Mouse (Mus musculus) stomach, embryonic 14.5 days (tissue): ENCODE data around the gene Fra10ac1. TPM values are rescaled to one million over a fixed set of nuclear protein-coding genes. Genes with fewer than 3 reads are reported as not detected.
A peak's percentile ranks its signal among the peaks of the same experiment; 100 is the strongest.

Experiments
- ATAC-seq: fragments of 200-750 bp; cut with Nextera tagmentation; 2 replicates; pipeline ENCODE4 v1.8.0; 2017; ENCODE audit warnings: low read depth, moderate TSS enrichment; ENCODE audit not compliant: insufficient number of reproducible peaks, insufficient read depth, low FRiP score
- H3K27ac ChIP-seq: fragments of 300-500 bp; sonication (generic); 2 replicates; pipeline ENCODE4 v1.5.1; 2014; ENCODE audit warnings: mild to moderate bottlenecking, low read length, moderate library complexity, mixed read lengths
- H3K27me3 ChIP-seq: fragments of 300-500 bp; sonication (generic); 2 replicates; pipeline ENCODE4 v1.6.1; 2014; ENCODE audit warnings: low read length, control low read depth, mixed read lengths; ENCODE audit not compliant: control insufficient read depth, insufficient read depth
- H3K36me3 ChIP-seq: fragments of 300-500 bp; sonication (generic); 2 replicates; pipeline ENCODE4 v1.6.1; 2014; ENCODE audit warnings: mild to moderate bottlenecking, control low read depth, low read length, moderate library complexity, mixed read lengths; ENCODE audit not compliant: control insufficient read depth, insufficient read depth
- H3K4me1 ChIP-seq: fragments of 300-500 bp; sonication (generic); 2 replicates; pipeline ENCODE4 v1.6.1; 2014; ENCODE audit warnings: low read length, control low read depth, mixed read lengths; ENCODE audit not compliant: control insufficient read depth, insufficient read depth
- H3K4me2 ChIP-seq: fragments of 300-500 bp; sonication (generic); replicated peaks from 2 replicates; pipeline ENCODE4 v1.6.1; 2014; ENCODE audit warnings: low read depth, low read length, control low read depth
- H3K4me3 ChIP-seq: fragments of 300-500 bp; sonication (generic); 2 replicates; pipeline ENCODE4 v1.5.1; 2014; ENCODE audit warnings: low read depth, low read length, control low read depth
- H3K9ac ChIP-seq: fragments of 300-500 bp; sonication (generic); replicated peaks from 2 replicates; pipeline ENCODE4 v1.6.1; 2014; ENCODE audit warnings: low read depth, mild to moderate bottlenecking, control low read depth, low read length, moderate library complexity, mixed read lengths
- H3K9me3 ChIP-seq: fragments of 300-500 bp; sonication (generic); 2 replicates; pipeline ENCODE4 v1.6.1; 2016; ENCODE audit warnings: low read depth, low read length, control low read depth; ENCODE audit not compliant: control insufficient read depth
- WGBS: fragments of 180-500 bp; shearing (Covaris S2); extraction: QIAGEN DNeasy Blood & Tissue Kit; methylation state at CpG from one replicate; pipeline ENCODE4 v1.1.7; 2014; 5-methylcytosine and 5-hydroxymethylcytosine counted together
- polyA plus RNA-seq: library from polyadenylated mRNA; unstranded; fragments of >200 nt; fragmentation: Nextera tagmentation; extraction: Ambion mirVana; gene quantifications from 2 replicates; pipeline ENCODE4 v1.2.1, GENCODE M21; 2014

Fra10ac1 gene
- polyA plus RNA-seq, 1 experiment from 2014 or later, result 32.2 TPM

- H3K4me1 ChIP-seq, result 0 out of 2 replicates have a peak, but pooled peaks cover 4% of the 10 kb centered on the region
- peak overlapping the region; percentile 59 for H3K4me2 ChIP-seq
- H3K9me3 ChIP-seq, result no peaks in the 10 kb centered on the region
- H3K27me3 ChIP-seq, result no peaks in the 10 kb centered on the region
- no peaks in the 10 kb centered on the region for H3K36me3 ChIP-seq
- 10% methylated on average over 12 of the region's 12 CpGs for WGBS
- peak overlapping the region; percentile 64 for H3K9ac ChIP-seq
- ATAC-seq, result peak; percentile 53; the same call in 1 of the 2 replicates
- H3K27ac ChIP-seq, result peak overlapping the region; percentile 76; the same call in 1 of the 2 replicates
- H3K4me3 ChIP-seq, result peak overlapping the region; percentile 78
These were observed 526 bp downstream of the Fra10ac1 start for GRCm38 (mm10) chr19:38223356-38223904.

GRCm38 (mm10) chr19:38217696-38218095, 6.3 kb downstream of the Fra10ac1 start:
- Histone ChIP-seq H3K4me2 (no peak overlapping the region), H3K4me3 (no peak overlapping the region), H3K27me3 (no peaks in the 10 kb centered on the region), H3K4me1 (no peaks in the 10 kb centered on the region), H3K27ac (no peak overlapping the region), H3K9me3 (no peaks in the 10 kb centered on the region), H3K9ac (no peak overlapping the region), H3K36me3 (peaks cover 3% of the 10 kb centered on the region; the same call in 1 of the 2 replicates)
- ATAC-seq, result no peak
- 100% methylated on average over 3 of the region's 3 CpGs for WGBS

GRCm38 (mm10) chr19:38206669-38207068, 17.3 kb downstream of the Fra10ac1 start:
- peaks cover 10% of the 10 kb centered on the region; the same call in 1 of the 2 replicates for H3K36me3 ChIP-seq
- H3K9me3 ChIP-seq, result no peaks in the 10 kb centered on the region
- no peaks in the 10 kb centered on the region for H3K4me1 ChIP-seq
- ATAC-seq, result no peak
- WGBS, result 54% methylated on average over 9 of the region's 9 CpGs
- H3K27me3 ChIP-seq, result no peaks in the 10 kb centered on the region
- H3K4me3 ChIP-seq, result no peak overlapping the region
- H3K27ac ChIP-seq, result no peak overlapping the region
- H3K9ac ChIP-seq, result no peak overlapping the region
- H3K4me2 ChIP-seq, result no peak overlapping the region

- Histone ChIP-seq H3K9ac (no peak overlapping the region), H3K4me2 (no peak overlapping the region), H3K36me3 (peaks cover 11% of the 10 kb centered on the region; the same call in 1 of the 2 replicates), H3K27me3 (no peaks in the 10 kb centered on the region), H3K4me3 (no peak overlapping the region), H3K4me1 (no peaks in the 10 kb centered on the region), H3K9me3 (no peaks in the 10 kb centered on the region), H3K27ac (no peak overlapping the region)
- WGBS, result 70% methylated on average over 5 of the region's 5 CpGs
- no peak for ATAC-seq
These were observed 25.2 kb downstream of the Fra10ac1 start for GRCm38 (mm10) chr19:38198731-38199130.

- no peaks in the 10 kb centered on the region for H3K9me3 ChIP-seq
- peaks cover 10% of the 10 kb centered on the region; the same call in 1 of the 2 replicates for H3K36me3 ChIP-seq
- H3K9ac ChIP-seq, result no peak overlapping the region
- H3K27me3 ChIP-seq, result no peaks in the 10 kb centered on the region
- H3K4me3 ChIP-seq, result no peak overlapping the region
- H3K27ac ChIP-seq, result no peak overlapping the region
- 90% methylated on average over 4 of the region's 4 CpGs for WGBS
- H3K4me2 ChIP-seq, result no peak overlapping the region
- no peak for ATAC-seq
- H3K4me1 ChIP-seq, result no peaks in the 10 kb centered on the region
These were observed 28.7 kb downstream of the Fra10ac1 start for GRCm38 (mm10) chr19:38195245-38195644.

GRCm38 (mm10) chr19:38191446-38191845, 32.5 kb downstream of the Fra10ac1 start:
- Histone ChIP-seq H3K36me3 (peaks cover 8% of the 10 kb centered on the region; the same call in 1 of the 2 replicates), H3K9me3 (no peaks in the 10 kb centered on the region), H3K4me1 (no peaks in the 10 kb centered on the region), H3K4me3 (no peak overlapping the region), H3K9ac (no peak overlapping the region), H3K27ac (no peak overlapping the region), H3K27me3 (no peaks in the 10 kb centered on the region), H3K4me2 (no peak overlapping the region)
- 75% methylated on average over 5 of the region's 5 CpGs for WGBS
- no peak for ATAC-seq

GRCm38 (mm10) chr19:38190606-38191005, 33.4 kb downstream of the Fra10ac1 start:
- Histone ChIP-seq H3K36me3 (peaks cover 8% of the 10 kb centered on the region; the same call in 1 of the 2 replicates), H3K27ac (no peak overlapping the region), H3K4me3 (no peak overlapping the region), H3K9me3 (no peaks in the 10 kb centered on the region), H3K4me2 (no peak overlapping the region), H3K4me1 (no peaks in the 10 kb centered on the region), H3K27me3 (no peaks in the 10 kb centered on the region), H3K9ac (no peak overlapping the region)
- WGBS, result 78% methylated on average over 3 of the region's 3 CpGs
- no peak for ATAC-seq

GRCm38 (mm10) chr19:38187345-38187680, 36.6 kb downstream of the Fra10ac1 start:
- no peaks in the 10 kb centered on the region for H3K9me3 ChIP-seq
- no peak overlapping the region for H3K4me2 ChIP-seq
- H3K36me3 ChIP-seq, result peaks cover 4% of the 10 kb centered on the region; the same call in 1 of the 2 replicates
- no peak overlapping the region for H3K27ac ChIP-seq
- no peak overlapping the region for H3K9ac ChIP-seq
- ATAC-seq, result no peak
- no peaks in the 10 kb centered on the region for H3K4me1 ChIP-seq
- H3K4me3 ChIP-seq, result no peak overlapping the region
- 89% methylated on average over 2 of the region's 2 CpGs for WGBS
- no peaks in the 10 kb centered on the region for H3K27me3 ChIP-seq
